Mouse (Mus musculus) erythroblast, embryonic 14.5 days (primary cell): ENCODE results near the gene Sntb2.

Experiments
- GATA1 ChIP-seq: IDR thresholded peaks from 2 replicates; pipeline ENCODE4 v1.6.1; 2012; ENCODE audit warnings: low read length, inconsistent platforms, mixed read lengths
- TAL1 ChIP-seq: IDR thresholded peaks from 3 replicates; pipeline ENCODE4 v1.6.1; 2012; ENCODE audit warnings: low read length, inconsistent platforms, mixed read lengths

DNA sequence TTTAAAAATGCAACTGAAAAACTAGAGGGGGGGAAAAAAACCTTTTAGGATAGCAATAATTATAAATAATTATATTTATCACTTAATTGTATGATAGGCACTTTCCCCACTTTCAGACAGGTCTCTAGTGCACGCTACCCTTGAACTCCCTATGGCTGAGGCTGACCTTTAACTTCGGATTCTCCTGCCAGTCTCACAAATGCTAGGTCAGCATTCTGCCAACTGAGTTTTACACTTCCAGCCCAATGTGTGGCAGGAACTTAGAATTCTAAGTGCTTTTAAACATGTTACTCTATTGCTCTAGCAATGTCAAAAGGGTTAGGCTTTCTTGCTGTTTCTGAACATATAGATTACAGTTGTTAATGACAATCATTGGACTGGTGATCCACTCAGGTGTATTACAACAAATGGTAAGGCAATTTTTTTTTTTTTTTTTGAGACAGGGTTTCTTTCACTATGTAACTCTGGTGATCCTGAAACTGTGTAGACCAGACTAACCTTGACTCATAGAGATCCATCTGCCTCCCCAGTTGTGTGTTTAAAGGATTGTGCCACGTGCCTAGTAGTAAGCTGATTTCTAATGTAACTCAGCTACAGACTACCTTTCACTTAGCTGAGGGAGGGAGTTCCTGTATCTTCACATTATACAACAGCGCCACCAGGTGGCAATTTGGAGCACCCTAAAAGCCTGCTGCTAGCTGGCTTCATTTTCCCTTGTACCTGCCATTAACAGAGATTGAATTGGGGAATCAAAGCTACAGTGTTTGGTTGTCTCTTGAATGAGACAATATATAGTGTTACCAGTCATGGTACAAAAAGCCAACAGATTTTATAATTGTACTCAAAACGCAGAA lies 48.0 kb upstream of the Sntb2 start:
- TF ChIP-seq TAL1 (no peak), GATA1 (no peak)
